Mouse (Mus musculus) lung, postnatal 0 days (tissue): ENCODE results near the gene Fkbp14.

Source experiments
- CTCF ChIP-seq: IDR thresholded peaks from 2 replicates; pipeline ENCODE4 v1.5.1; 2016; ENCODE audit warnings: antibody characterized with exemption, mild to moderate bottlenecking
- EP300 ChIP-seq: IDR thresholded peaks from 2 replicates; pipeline ENCODE4 v1.6.1; 2016; ENCODE audit warnings: antibody characterized with exemption, mild to moderate bottlenecking, control low read depth

DNA sequence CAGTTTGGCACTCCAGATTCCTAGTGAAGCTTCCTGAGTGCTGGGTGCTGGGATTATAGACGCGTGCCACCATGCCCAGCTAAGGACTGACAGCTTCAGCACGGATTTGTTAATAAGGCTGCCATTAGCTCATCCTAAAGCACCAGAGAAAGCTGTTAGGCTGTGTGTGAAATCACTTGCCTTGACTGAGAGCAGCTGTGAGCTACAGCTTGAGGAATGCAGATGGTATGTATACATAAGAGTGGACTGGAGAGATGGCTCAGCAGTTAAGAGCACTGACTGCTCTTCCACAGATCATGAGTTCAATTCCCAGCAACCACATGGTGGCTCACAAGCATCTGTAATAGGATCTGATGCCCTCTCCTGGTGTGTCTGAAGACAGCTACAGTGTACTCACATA, 20.3 kb upstream of the Fkbp14 start:
- no peak for TF ChIP-seq CTCF
- no peak for TF ChIP-seq EP300
